Mouse (Mus musculus) heart, embryonic 11.5 days (tissue): ENCODE results near the gene Cpd. TPM values are rescaled to one million over a fixed set of nuclear protein-coding genes. Genes with fewer than 3 reads are reported as not detected.

Experiments used
- ATAC-seq: fragments of 200-750 bp; cut with Nextera tagmentation; replicated peaks from 2 replicates; pipeline ENCODE4 v1.8.0; 2017; ENCODE audit warnings: moderate library complexity; ENCODE audit not compliant: insufficient number of reproducible peaks, low FRiP score, low TSS enrichment
- H3K27ac ChIP-seq: fragments of 300-500 bp; sonication (generic); 2 replicates; pipeline ENCODE4 v1.5.1; 2014; ENCODE audit warnings: mild to moderate bottlenecking, low read depth, low read length
- H3K27me3 ChIP-seq: fragments of 300-500 bp; sonication (generic); 2 replicates; pipeline ENCODE4 v1.6.1; 2014; ENCODE audit warnings: mild to moderate bottlenecking, low read length, mixed read lengths; ENCODE audit not compliant: control insufficient read depth, insufficient read depth
- H3K36me3 ChIP-seq: fragments of 300-500 bp; sonication (generic); 2 replicates; pipeline ENCODE4 v1.6.1; 2014; ENCODE audit warnings: mild to moderate bottlenecking, low read length, moderate library complexity, mixed read lengths; ENCODE audit not compliant: control insufficient read depth, insufficient read depth
- H3K4me1 ChIP-seq: fragments of 300-500 bp; sonication (generic); 2 replicates; pipeline ENCODE4 v1.6.1; 2014; ENCODE audit warnings: low read length; ENCODE audit not compliant: control insufficient read depth, insufficient read depth
- H3K4me2 ChIP-seq: fragments of 300-500 bp; sonication (generic); 2 replicates; pipeline ENCODE4 v1.6.1; 2014; ENCODE audit warnings: mild to moderate bottlenecking, moderate library complexity
- H3K4me3 ChIP-seq: fragments of 300-500 bp; sonication (generic); 2 replicates; pipeline ENCODE4 v1.5.1; 2014; ENCODE audit warnings: low read depth, low read length
- H3K9ac ChIP-seq: fragments of 300-500 bp; sonication (generic); 2 replicates; pipeline ENCODE4 v1.6.1; 2014; ENCODE audit warnings: mild to moderate bottlenecking, low read depth, low read length, moderate library complexity
- H3K9me3 ChIP-seq: fragments of 300-500 bp; sonication (generic); replicated peaks from 2 replicates; pipeline ENCODE4 v1.6.1; 2016; ENCODE audit warnings: low read length; ENCODE audit not compliant: control insufficient read depth
- WGBS: fragments of 180-500 bp; shearing (Covaris S2); extraction: QIAGEN DNeasy Blood & Tissue Kit; methylation state at CpG from one replicate; pipeline ENCODE4 v1.1.7; 2014; ENCODE audit not compliant: insufficient replicate concordance; 5-methylcytosine and 5-hydroxymethylcytosine counted together
- polyA plus RNA-seq: library from polyadenylated mRNA; unstranded; fragments of >200 nt; fragmentation: Nextera tagmentation; extraction: Ambion mirVana; gene quantifications from 2 replicates; pipeline ENCODE4 v1.2.1, GENCODE M21; 2014

Cpd gene
- polyA plus RNA-seq, 1 experiment from 2014 or later = 19.9 TPM

DNA sequence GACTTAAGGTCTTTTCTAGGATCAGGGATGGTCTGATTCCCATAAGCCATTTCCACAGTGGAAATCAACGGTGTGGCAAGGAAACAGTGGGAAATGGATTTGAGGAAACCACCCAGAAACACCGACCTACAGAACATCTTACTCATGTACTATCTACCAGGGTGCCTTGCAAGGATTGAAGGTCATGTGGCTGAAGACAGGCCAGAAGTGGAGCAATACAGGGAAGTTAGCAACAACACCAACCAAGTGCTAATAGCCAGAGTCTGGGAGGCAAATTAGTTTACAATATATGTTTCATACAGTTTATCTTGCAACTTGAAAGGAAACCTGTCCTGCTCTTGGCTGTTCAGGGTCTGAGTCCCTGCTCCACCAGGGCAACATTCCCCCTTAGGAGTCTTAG lies 9.8 kb upstream of the Cpd start:
- WGBS = 74% methylated on average over 2 of the region's 2 CpGs
- Histone ChIP-seq H3K9ac (no peak overlapping the region), H3K4me1 (peaks cover 20% of the 10 kb centered on the region), H3K4me3 (no peak overlapping the region), H3K36me3 (no peaks in the 10 kb centered on the region), H3K9me3 (no peaks in the 10 kb centered on the region), H3K27me3 (no peaks in the 10 kb centered on the region), H3K4me2 (no peak overlapping the region), H3K27ac (peak overlapping the region; percentile 35; the same call in 1 of the 2 replicates)
- ATAC-seq = no peak

DNA sequence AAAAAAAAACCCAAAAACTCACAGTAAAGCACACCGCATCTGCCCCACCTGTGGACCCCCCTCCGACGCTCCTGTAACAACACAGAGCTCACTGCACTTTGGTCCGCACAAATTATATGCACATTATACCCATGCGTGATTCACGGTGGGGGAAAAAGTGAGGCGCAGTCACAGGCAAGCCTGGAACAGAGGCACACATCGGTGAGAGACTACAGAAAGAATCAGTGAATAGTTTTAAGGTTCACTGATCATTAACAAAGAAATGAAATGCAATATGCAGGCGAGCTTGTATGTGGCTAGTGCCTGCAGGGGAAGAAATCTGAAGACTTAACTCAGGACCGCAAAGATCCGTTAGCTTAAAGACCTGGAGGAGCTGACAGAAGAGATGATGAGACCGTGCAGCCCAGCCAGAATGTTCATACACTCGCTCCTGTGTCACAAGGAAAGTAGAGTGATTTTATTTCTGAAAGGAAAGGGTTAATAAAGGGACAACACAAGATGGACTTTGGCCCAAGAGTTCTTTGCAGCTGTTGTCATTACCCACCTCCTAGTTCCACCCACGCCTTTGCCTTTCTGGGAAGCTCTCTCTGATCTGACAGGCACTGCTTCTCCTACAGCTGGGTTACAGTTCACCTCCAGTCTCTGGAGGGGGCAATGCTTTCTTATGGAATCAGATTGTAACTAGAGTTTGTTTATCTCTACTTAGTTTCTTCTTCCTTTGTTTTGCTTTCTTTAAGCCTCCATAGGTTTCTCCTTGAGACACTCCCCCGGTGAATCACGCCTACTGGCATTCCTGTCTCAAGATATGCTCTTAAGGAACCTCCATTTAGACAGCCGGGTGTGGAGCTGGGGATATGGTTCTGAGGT lies 7.9 kb upstream of the Cpd start:
- H3K27me3 ChIP-seq = no peaks in the 10 kb centered on the region
- no peak overlapping the region for H3K27ac ChIP-seq
- no peak for ATAC-seq
- H3K4me1 ChIP-seq = peaks cover 20% of the 10 kb centered on the region
- no peak overlapping the region for H3K4me3 ChIP-seq
- no peaks in the 10 kb centered on the region for H3K36me3 ChIP-seq
- 64% methylated on average over 17 of the region's 17 CpGs for WGBS
- H3K4me2 ChIP-seq = no peak overlapping the region
- no peak overlapping the region for H3K9ac ChIP-seq
- H3K9me3 ChIP-seq = no peaks in the 10 kb centered on the region

DNA sequence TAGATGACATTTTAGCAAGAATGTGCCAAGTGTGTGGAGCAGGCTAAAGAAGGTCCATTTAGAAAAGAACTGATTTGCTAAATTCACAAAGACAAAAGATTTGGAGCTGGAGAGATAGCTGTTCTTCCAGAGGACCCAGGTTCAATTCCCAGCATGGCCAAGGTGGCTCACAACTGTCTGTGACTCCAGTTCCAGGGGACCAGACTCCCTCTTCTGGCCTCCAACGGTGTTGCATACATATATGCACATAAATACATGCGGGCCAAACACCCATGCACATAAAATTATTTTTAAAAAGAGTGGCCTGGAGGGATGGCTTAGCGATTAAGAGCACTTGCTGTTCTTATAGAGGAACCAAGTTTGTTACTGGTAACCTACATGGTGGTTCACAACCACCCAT lies 4.7 kb upstream of the Cpd start:
- no peaks in the 10 kb centered on the region for H3K27me3 ChIP-seq
- H3K4me2 ChIP-seq = no peak overlapping the region
- no peak for ATAC-seq
- no peak overlapping the region for H3K27ac ChIP-seq
- 65% methylated on average over 3 of the region's 3 CpGs for WGBS
- H3K4me3 ChIP-seq = no peak overlapping the region
- no peaks in the 10 kb centered on the region for H3K36me3 ChIP-seq
- no peak overlapping the region for H3K9ac ChIP-seq
- no peaks in the 10 kb centered on the region for H3K9me3 ChIP-seq
- peaks cover 15% of the 10 kb centered on the region for H3K4me1 ChIP-seq

DNA sequence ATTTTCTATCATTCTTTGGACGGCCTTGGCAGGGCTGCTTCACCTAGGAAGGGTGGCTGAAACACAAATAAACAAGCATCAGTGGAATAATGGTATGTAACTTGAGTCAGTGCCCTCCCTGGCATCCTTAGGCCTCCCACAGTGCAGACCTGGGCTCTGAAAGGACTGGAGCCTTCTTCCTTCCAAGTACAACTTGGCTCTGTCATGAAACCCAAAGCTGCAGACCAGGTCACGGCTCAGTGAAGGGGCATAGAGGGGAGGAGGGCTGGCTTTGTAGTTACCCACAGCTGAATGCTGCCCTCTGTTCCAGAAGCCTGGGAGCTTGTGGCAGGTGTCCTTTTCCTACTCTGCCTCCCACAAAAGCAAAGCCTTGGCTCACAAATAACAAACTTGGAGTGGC lies 2.8 kb upstream of the Cpd start:
- no peaks in the 10 kb centered on the region for H3K36me3 ChIP-seq
- H3K9ac ChIP-seq = no peak overlapping the region
- no peaks in the 10 kb centered on the region for H3K27me3 ChIP-seq
- H3K9me3 ChIP-seq = no peaks in the 10 kb centered on the region
- no peak overlapping the region for H3K4me3 ChIP-seq
- H3K4me1 ChIP-seq = peaks cover 21% of the 10 kb centered on the region
- H3K27ac ChIP-seq = no peak overlapping the region
- WGBS = 53% methylated on average over 2 of the region's 2 CpGs
- no peak overlapping the region for H3K4me2 ChIP-seq
- ATAC-seq = no peak

DNA sequence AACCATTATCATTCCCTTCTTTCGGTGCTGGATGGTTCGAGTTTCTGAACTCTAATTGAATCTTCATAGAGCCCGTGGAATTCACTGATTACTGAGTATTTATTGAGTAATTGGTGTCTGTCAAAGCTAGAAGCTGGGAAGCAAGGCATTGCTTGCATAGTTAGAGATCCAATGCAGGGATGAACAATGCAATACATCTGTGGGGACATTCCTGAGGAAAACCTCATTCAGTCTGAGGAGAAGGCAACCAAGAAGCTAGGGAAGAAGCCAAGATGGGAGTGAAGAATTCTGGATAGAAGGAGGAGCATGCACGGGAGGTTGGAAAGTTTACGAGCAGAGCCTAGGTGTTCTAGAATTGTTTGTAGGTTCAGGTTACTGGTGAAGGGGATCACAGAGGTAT lies 1.3 kb upstream of the Cpd start:
- Histone ChIP-seq H3K9me3 (no peaks in the 10 kb centered on the region), H3K27ac (no peak overlapping the region), H3K9ac (no peak overlapping the region), H3K27me3 (no peaks in the 10 kb centered on the region), H3K36me3 (no peaks in the 10 kb centered on the region), H3K4me3 (no peak overlapping the region), H3K4me1 (peaks cover 24% of the 10 kb centered on the region), H3K4me2 (no peak overlapping the region)
- no peak for ATAC-seq
- WGBS = 75% methylated on average over 5 of the region's 5 CpGs

DNA sequence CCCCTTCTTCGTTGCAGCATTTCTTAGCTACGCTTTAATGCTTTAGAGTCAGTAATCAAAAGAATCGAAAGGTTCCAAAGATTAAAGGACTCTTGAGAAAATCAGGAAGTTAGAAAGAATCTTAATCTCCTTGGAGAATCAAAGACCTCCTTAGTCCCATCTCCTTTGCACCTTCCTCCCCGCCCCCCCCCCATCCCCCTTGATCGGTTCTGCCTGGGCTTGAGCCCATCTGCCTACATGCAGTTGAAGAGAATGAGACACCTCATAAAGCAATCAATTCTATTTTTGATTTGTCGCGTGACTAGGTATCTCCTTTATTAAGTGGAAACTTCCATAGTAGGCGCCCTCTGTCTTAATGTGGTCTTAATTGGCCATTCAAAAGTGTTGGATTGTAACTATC lies 536 bp upstream of the Cpd start:
- peak overlapping the region; percentile 83 for H3K4me3 ChIP-seq
- WGBS = 24% methylated on average over 8 of the region's 8 CpGs
- ATAC-seq = no peak
- H3K27ac ChIP-seq = no peak overlapping the region
- H3K9me3 ChIP-seq = no peaks in the 10 kb centered on the region
- peak overlapping the region; percentile 99 for H3K4me2 ChIP-seq
- H3K27me3 ChIP-seq = no peaks in the 10 kb centered on the region
- H3K4me1 ChIP-seq = peaks cover 28% of the 10 kb centered on the region
- no peaks in the 10 kb centered on the region for H3K36me3 ChIP-seq
- peak overlapping the region; percentile 60 for H3K9ac ChIP-seq

DNA sequence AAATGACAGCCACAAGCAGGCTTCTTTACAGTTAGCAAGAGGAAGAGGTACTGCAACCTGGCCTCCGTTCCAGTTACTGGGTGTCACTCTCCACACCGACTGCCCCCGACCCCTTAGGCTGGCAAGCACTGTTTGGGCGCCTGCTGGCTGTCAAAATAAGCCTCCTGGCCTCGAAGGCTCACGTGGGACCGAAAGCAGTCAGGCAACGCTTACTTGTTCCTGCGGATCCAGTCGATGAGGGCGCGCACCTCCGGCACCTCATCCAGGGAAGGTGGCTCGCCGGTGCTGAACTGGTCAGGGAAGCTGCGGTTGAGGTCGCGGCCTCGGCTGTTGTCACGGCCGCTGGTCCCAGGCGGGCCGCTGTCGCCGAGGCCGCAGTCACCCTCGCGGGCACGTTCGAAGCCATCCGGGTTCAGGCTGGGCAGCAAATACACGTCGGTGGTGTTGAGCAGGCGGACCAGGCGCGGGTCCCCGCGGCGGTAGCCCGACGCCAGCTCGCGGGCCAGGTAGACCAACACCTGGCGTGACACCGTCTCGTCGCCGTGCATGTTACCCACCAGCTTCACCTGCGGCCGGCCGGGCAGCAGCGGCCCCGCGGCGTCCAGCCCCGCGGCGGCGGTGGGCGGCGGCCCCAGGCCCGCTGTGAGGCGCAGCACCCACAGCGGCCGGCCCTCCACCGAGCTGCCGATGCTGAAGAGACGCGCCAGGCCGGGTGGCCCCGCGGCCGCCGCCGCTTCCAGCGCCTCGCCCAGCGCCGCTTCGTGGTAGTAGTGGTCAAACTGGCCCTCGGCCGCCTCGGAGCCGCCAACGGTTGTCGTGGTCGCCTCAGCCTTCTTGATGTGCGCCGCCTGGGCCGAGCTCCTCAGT lies 574 bp downstream of the Cpd start:
- H3K27ac ChIP-seq = peak overlapping the region; percentile 78
- H3K4me1 ChIP-seq = peaks cover 35% of the 10 kb centered on the region
- H3K9ac ChIP-seq = peak overlapping the region; percentile 87
- WGBS = under 1% methylated on average over 89 of the region's 90 CpGs
- no peaks in the 10 kb centered on the region for H3K9me3 ChIP-seq
- H3K4me3 ChIP-seq = peak overlapping the region; percentile 83
- H3K27me3 ChIP-seq = no peaks in the 10 kb centered on the region
- H3K36me3 ChIP-seq = no peaks in the 10 kb centered on the region
- peak overlapping the region; percentile 99 for H3K4me2 ChIP-seq
- ATAC-seq = peak; percentile 80

DNA sequence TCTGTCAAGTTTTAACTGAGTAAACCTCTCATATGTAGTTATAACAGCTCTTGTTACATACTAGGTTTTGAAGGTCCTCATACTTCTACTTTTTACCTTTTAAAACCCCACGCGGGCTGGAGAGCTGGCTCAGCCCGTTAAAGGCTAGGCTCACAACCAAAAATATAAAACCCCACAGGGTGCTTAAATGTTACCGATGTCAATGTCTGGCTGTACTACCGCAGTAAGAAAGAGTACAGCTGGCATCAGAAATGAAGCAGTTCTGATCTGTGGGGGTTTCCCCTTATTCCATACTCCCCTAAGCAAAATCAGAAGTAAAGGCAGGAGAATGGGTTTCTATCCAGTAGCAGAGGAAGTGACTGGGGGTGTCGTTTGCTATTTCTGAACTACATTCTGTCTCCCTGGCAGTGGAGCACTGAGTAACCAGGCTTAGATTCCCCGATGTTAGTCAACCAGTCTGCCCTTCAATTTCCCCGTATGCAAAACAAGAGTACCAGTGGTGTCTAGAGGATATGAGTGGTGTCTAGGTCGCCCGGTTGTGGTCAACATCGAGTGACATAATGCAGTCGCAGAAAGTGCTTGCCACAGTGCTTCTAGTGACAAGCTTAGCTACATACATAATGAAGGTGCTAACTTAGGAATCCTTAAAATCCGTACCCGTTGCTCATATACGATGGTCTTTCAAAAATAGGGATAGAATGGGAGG lies 1.4 kb downstream of the Cpd start:
- Histone ChIP-seq H3K9ac (peak overlapping the region; percentile 87), H3K27me3 (no peaks in the 10 kb centered on the region), H3K9me3 (no peaks in the 10 kb centered on the region), H3K27ac (no peak overlapping the region), H3K36me3 (no peaks in the 10 kb centered on the region), H3K4me1 (peaks cover 35% of the 10 kb centered on the region), H3K4me2 (peak overlapping the region; percentile 99), H3K4me3 (peak overlapping the region; percentile 83)
- no peak for ATAC-seq
- WGBS = 30% methylated on average over 15 of the region's 15 CpGs
